Mouse (Mus musculus) heart, embryonic 10.5 days (tissue): Measurements from ENCODE around the gene Vsig10l. TPM values are rescaled to one million over a fixed set of nuclear protein-coding genes. Genes with fewer than 3 reads are reported as not detected.
A peak's percentile ranks its signal among the peaks of the same experiment; 100 is the strongest.

Experiments
- DNase-seq: peaks from one replicate; pipeline ENCODE4 v3.0.0-alpha.2; 2017; ENCODE audit warnings: low spot score
- H3K27ac ChIP-seq: fragments of 300-500 bp; sonication (generic); 2 replicates; pipeline ENCODE4 v1.5.1; 2016; ENCODE audit warnings: mild to moderate bottlenecking
- H3K27me3 ChIP-seq: fragments of 300-500 bp; sonication (generic); 2 replicates; pipeline ENCODE4 v1.6.1; 2016; ENCODE audit warnings: mild to moderate bottlenecking; ENCODE audit not compliant: poor library complexity, insufficient read depth, severe bottlenecking
- H3K36me3 ChIP-seq: fragments of 300-500 bp; sonication (generic); 2 replicates; pipeline ENCODE4 v1.6.1; 2016; ENCODE audit warnings: mild to moderate bottlenecking, moderate library complexity
- H3K4me1 ChIP-seq: fragments of 300-500 bp; sonication (generic); 2 replicates; pipeline ENCODE4 v1.6.1; 2016; ENCODE audit warnings: mild to moderate bottlenecking
- H3K4me3 ChIP-seq: fragments of 300-500 bp; sonication (generic); 2 replicates; pipeline ENCODE4 v1.5.1; 2016; ENCODE audit warnings: mild to moderate bottlenecking, moderate library complexity
- H3K9me3 ChIP-seq: fragments of 300-500 bp; sonication (generic); 2 replicates; pipeline ENCODE4 v1.6.1; 2016; ENCODE audit warnings: mild to moderate bottlenecking, moderate library complexity
- WGBS: fragments of 180-500 bp; shearing (Covaris S2); methylation state at CpG from one replicate; pipeline ENCODE4 v1.1.7; 2016; 5-methylcytosine and 5-hydroxymethylcytosine counted together
- polyA plus RNA-seq: library from polyadenylated mRNA; unstranded; fragments of >200 nt; fragmentation: Nextera tagmentation; extraction: Ambion mirVana; gene quantifications from 2 replicates; pipeline ENCODE4 v1.2.1, GENCODE M21; 2016

Gene Vsig10l
- polyA plus RNA-seq, result 1.4 and 1.5 TPM in 2 replicates

GRCm38 (mm10) chr7:43462851-43463250, at the start of gene Vsig10l:
Gene Vsig10l (plus strand): TSS chr7:43463151.
- H3K4me1 ChIP-seq, result peaks cover 19% of the 10 kb centered on the region
- H3K36me3 ChIP-seq, result peaks cover 2% of the 10 kb centered on the region
- H3K9me3 ChIP-seq, result no peaks in the 10 kb centered on the region
- peaks cover 39% of the 10 kb centered on the region for H3K27me3 ChIP-seq
- 62% methylated on average over 4 of the region's 4 CpGs for WGBS
- H3K4me3 ChIP-seq, result no peak within 1 kb of the TSS
- DNase-seq, result no peak
- no peak within 1 kb of the TSS for H3K27ac ChIP-seq

DNA sequence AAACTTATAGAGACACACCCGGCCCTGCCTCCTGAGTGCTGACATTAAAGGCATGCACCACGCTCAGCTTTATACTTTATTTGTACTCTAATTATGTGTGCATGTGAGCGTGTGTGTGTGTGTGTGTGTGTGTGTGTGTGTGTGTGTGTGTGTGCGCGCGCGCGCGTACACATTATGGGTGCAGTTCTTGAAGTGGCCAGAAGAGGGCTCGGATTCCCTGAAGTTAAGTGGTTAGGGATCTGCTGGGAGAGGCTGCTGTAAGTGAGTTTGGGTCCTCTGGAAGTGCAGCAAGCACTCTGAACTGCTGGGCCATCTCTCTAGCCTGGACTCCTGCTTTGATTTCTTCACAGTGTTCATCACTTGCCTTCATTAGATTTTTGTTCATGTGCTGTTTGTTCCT, 45.7 kb upstream of the Vsig10l start:
- Histone ChIP-seq H3K9me3 (no peaks in the 10 kb centered on the region), H3K4me3 (no peak overlapping the region), H3K27ac (no peak overlapping the region), H3K27me3 (no peaks in the 10 kb centered on the region), H3K4me1 (no peaks in the 10 kb centered on the region), H3K36me3 (no peaks in the 10 kb centered on the region)
- no peak for DNase-seq
- WGBS, result 83% methylated on average over 10 of the region's 10 CpGs

GRCm38 (mm10) chr7:43422995-43423617, 39.8 kb upstream of the Vsig10l start:
- no peaks in the 10 kb centered on the region for H3K9me3 ChIP-seq
- no peaks in the 10 kb centered on the region for H3K27me3 ChIP-seq
- H3K4me3 ChIP-seq, result peak overlapping the region; percentile 27
- H3K4me1 ChIP-seq, result peaks cover 4% of the 10 kb centered on the region; the same call in 1 of the 2 replicates
- no peaks in the 10 kb centered on the region for H3K36me3 ChIP-seq
- no peak overlapping the region for H3K27ac ChIP-seq
- peak; percentile 91 for DNase-seq
- 14% methylated on average over 11 of the region's 11 CpGs for WGBS

DNA sequence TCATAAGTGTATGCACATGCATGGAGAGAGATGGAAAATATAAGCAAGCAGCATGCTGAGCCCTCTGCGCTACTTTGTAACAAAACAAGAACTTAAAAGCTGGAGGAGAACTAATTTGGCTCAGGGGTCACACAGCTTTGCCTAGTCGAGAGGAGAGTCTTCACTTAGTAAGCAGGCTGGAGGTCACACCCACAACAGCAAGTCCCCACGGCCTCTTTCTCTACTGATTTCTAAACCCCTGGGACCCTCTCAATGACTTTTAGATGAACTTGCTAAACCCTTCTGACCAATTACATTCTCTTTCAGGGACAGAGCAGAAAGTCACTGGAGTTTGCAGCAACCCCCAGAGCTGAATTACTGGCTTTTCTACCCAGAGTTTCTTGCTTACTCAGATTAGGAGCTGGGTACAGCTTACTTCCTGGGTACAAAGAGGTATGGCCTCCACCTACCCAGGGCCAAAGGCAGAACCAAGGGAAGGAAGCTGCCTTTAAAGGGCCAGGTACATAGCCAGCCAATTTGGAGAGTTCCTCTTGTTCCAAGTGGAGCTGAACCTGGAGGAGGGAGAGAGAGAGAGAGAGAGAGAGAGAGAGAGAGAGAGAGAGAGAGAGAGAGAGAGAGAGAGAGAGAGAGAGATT, 38.8 kb upstream of the Vsig10l start:
- Histone ChIP-seq H3K4me3 (no peak overlapping the region), H3K27me3 (no peaks in the 10 kb centered on the region), H3K36me3 (no peaks in the 10 kb centered on the region), H3K4me1 (peaks cover 4% of the 10 kb centered on the region; the same call in 1 of the 2 replicates), H3K9me3 (no peaks in the 10 kb centered on the region), H3K27ac (no peak overlapping the region)
- 64% methylated on average over 3 of the region's 3 CpGs for WGBS
- no peak for DNase-seq

GRCm38 (mm10) chr7:43427406-43427805, 35.5 kb upstream of the Vsig10l start, which contains the start of gene Lim2:
Gene Lim2 (plus strand): TSS chr7:43427670.
- H3K36me3 ChIP-seq, result no peaks in the 10 kb centered on the region
- no peak within 1 kb of the TSS for H3K27ac ChIP-seq
- H3K27me3 ChIP-seq, result no peaks in the 10 kb centered on the region
- 76% methylated on average over 8 of the region's 8 CpGs for WGBS
- peaks cover 7% of the 10 kb centered on the region; the same call in 1 of the 2 replicates for H3K4me1 ChIP-seq
- no peak within 1 kb of the TSS for H3K4me3 ChIP-seq
- DNase-seq, result no peak
- H3K9me3 ChIP-seq, result no peaks in the 10 kb centered on the region

DNA sequence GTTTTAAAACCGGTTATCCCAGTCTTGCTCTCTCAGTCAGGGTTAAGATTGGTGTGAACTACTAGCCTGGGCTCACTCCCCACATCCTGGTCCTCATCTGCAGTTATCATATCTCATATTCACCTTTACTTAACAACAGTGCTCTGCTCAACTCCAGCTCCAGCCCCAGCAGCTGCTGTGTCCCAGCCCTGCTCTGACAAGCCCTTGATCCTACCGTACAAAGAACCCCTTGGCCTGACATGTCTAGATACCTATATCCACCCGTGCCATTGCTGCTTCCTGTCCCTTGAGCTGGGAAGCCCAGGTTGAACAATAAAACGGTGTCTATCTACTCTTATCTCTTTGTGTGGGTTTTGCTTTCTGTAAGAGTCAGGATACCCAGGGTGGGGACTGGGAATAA, 33.5 kb upstream of the Vsig10l start:
- Histone ChIP-seq H3K4me1 (peaks cover 3% of the 10 kb centered on the region; the same call in 1 of the 2 replicates), H3K4me3 (no peak overlapping the region), H3K27ac (no peak overlapping the region), H3K27me3 (no peaks in the 10 kb centered on the region), H3K36me3 (no peaks in the 10 kb centered on the region), H3K9me3 (no peaks in the 10 kb centered on the region)
- no peak for DNase-seq
- 39% methylated on average over 4 of the region's 4 CpGs for WGBS

GRCm38 (mm10) chr7:43432891-43433290, 30.1 kb upstream of the Vsig10l start:
- no peaks in the 10 kb centered on the region for H3K36me3 ChIP-seq
- no peak overlapping the region for H3K27ac ChIP-seq
- no peaks in the 10 kb centered on the region for H3K9me3 ChIP-seq
- WGBS, result 71% methylated on average over 4 of the region's 4 CpGs
- H3K4me3 ChIP-seq, result no peak overlapping the region
- DNase-seq, result no peak
- H3K27me3 ChIP-seq, result no peaks in the 10 kb centered on the region
- H3K4me1 ChIP-seq, result peaks cover 3% of the 10 kb centered on the region; the same call in 1 of the 2 replicates

- H3K27me3 ChIP-seq, result no peaks in the 10 kb centered on the region
- H3K4me3 ChIP-seq, result no peak overlapping the region
- 84% methylated on average over 5 of the region's 5 CpGs for WGBS
- no peak overlapping the region for H3K27ac ChIP-seq
- no peak for DNase-seq
- peaks cover 1% of the 10 kb centered on the region; the same call in 1 of the 2 replicates for H3K4me1 ChIP-seq
- no peaks in the 10 kb centered on the region for H3K36me3 ChIP-seq
- H3K9me3 ChIP-seq, result no peaks in the 10 kb centered on the region
Observed at GRCm38 (mm10) chr7:43434676-43435075, 28.3 kb upstream of the Vsig10l start.

GRCm38 (mm10) chr7:43436341-43437255, 26.4 kb upstream of the Vsig10l start, which contains the start of gene Nkg7:
Gene Nkg7 (plus strand): TSS chr7:43437073.
- WGBS, result 63% methylated on average over 10 of the region's 10 CpGs
- DNase-seq, result no peak
- Histone ChIP-seq H3K36me3 (no peaks in the 10 kb centered on the region), H3K4me3 (no peak within 1 kb of the TSS), H3K4me1 (no peaks in the 10 kb centered on the region), H3K27ac (no peak within 1 kb of the TSS), H3K27me3 (0 out of 2 replicates have a peak, but pooled peaks cover 3% of the 10 kb centered on the region), H3K9me3 (no peaks in the 10 kb centered on the region)

- no peak for DNase-seq
- no peak overlapping the region for H3K27ac ChIP-seq
- WGBS, result 80% methylated on average over 4 of the region's 4 CpGs
Observed at GRCm38 (mm10) chr7:43438611-43439010, 24.3 kb upstream of the Vsig10l start.

DNA sequence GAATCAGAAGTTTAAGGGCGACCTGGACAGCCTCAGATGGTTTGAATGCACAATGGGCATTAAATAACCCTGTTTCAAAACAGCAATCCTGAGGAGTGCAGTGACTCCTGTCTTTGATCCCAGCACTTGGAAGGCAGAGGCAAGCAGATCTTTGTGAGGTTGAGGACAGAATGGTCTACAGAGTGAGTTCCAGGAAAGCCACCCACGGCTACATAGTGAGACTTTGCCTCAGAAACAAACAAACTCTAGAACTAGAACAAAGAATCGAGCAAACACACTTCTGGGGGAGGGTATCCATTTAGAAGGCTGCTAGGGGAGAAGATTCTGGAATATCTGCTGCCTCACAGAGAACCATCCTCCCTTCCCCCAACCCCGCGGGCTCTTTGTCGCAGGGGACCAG, 22.5 kb upstream of the Vsig10l start, which contains the start of gene Cldnd2:
Gene Cldnd2 (plus strand): TSS at position 301 of the 400 bp plus-strand sequence.
- Histone ChIP-seq H3K27me3 (0 out of 2 replicates have a peak, but pooled peaks cover 3% of the 10 kb centered on the region), H3K27ac (no peak within 1 kb of the TSS), H3K4me3 (no peak within 1 kb of the TSS), H3K4me1 (peaks cover 19% of the 10 kb centered on the region), H3K36me3 (no peaks in the 10 kb centered on the region), H3K9me3 (no peaks in the 10 kb centered on the region)
- no peak for DNase-seq
- WGBS, result 81% methylated on average over 6 of the region's 6 CpGs

More at GRCm38 (mm10) chr7:43438611-43439010, 24.3 kb upstream of the Vsig10l start:
- Histone ChIP-seq H3K27me3 (0 out of 2 replicates have a peak, but pooled peaks cover 3% of the 10 kb centered on the region), H3K9me3 (no peaks in the 10 kb centered on the region), H3K4me3 (no peak overlapping the region), H3K4me1 (peaks cover 9% of the 10 kb centered on the region), H3K36me3 (no peaks in the 10 kb centered on the region)

DNA sequence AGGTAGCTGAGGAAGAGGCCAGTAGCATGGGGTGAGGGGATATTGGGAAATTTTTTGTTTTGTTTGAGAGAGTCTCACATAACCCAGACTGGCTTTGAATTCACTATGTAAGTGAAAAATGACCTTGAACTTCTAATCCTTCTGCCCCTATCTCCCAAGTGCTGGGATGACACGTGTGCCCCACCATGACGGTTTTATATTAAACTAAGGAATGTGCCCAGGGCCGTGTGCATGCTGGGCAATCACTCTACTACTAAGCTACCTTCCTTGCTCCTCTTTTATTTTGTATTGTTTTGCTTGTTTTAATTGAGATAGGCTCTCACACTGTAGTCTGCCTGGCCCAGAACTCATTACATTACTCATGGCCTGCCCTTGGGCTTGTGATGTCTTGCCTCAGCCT, 21.9 kb upstream of the Vsig10l start:
- Histone ChIP-seq H3K27ac (no peak overlapping the region), H3K4me3 (no peak overlapping the region)
- WGBS, result 84% methylated on average over 3 of the region's 3 CpGs

More for the DNA sequence above, 21.9 kb upstream of the Vsig10l start:
- Histone ChIP-seq H3K9me3 (no peaks in the 10 kb centered on the region), H3K4me1 (peaks cover 19% of the 10 kb centered on the region), H3K27me3 (0 out of 2 replicates have a peak, but pooled peaks cover 3% of the 10 kb centered on the region), H3K36me3 (0 out of 2 replicates have a peak, but pooled peaks cover 3% of the 10 kb centered on the region)
- DNase-seq, result no peak
